ENCODE assay signal across 9 mouse cellular contexts in the genomic region with DNA sequence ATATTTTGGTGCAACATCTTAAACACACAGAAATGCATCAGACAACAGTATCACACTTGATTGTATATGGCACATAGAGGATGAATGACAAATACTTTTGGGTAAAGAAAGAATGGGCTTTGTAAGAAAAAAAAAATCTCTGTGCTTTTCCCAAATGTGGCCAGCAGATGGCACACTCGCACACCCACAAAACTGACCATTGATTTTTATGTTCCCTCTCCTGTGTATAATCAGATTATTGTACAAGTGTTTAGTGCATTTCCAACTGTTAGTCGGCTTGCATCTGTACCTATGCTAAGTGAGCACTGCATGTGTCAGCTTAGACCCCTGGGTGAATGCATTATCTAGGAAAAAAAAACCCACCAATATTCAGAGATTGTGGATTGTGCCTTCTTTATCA. TPM values are rescaled to one million over a fixed set of nuclear protein-coding genes. Genes with fewer than 3 reads are reported as not detected.
DNase-seq lines count a peak whose midpoint lies in the region; ATAC-seq and TF ChIP-seq lines count a peak whose summit lies in the region.
"Had no signal": no experiment of that assay in that cellular context is flagged by ENCODE, and none has a peak within 500 bp of the region (broad histone marks: within the 10 kb centered on the region; RNA-seq: fewer than 3 reads in every experiment).

No protein-coding gene starts in this region.

- no peaks in the 10 kb centered on the region for H3K27me3 ChIP-seq in kidney, adult 2 months (replicated peaks; ENCODE audit: control insufficient read depth, insufficient read depth, low read length)
- no peaks in the 10 kb centered on the region for H3K27me3 ChIP-seq in kidney, embryonic 15.5 days
- no peaks in the 10 kb centered on the region for H3K27me3 ChIP-seq in lung, postnatal 0 days (replicated peaks; ENCODE audit: insufficient read depth, low read length)

- DNase-seq in kidney, adult 2 months = no peak
- DNase-seq in A20 (ENCODE audit: low read depth, low spot score) (peak; percentile 14), MN1 (ENCODE audit: low spot score) (peak; percentile 68)
- peak; percentile 69 for DNase-seq in embryo, embryonic 10.5 days (ENCODE audit: low spot score)
- DNase-seq in lung, postnatal 0 days (ENCODE audit: low spot score) = peak; percentile 50
- no peak for DNase-seq in spleen, adult 12 weeks (ENCODE audit: low spot score)
- no peak for DNase-seq in ovary, postnatal 10 days (ENCODE audit: low spot score)

- no peak overlapping the region for H3K27ac ChIP-seq in kidney, adult 2 months (ENCODE audit: insufficient read depth, low read depth, low read length)
- no peak overlapping the region for H3K27ac ChIP-seq in kidney, embryonic 15.5 days
- H3K27ac ChIP-seq in lung, postnatal 0 days (ENCODE audit: low read length) = no peak overlapping the region

- TF ChIP-seq POLR2A in kidney, adult 2 months (IDR thresholded peaks at IDR 0.05; ENCODE audit: low read depth, low read length) = no peak

- no peaks in the 10 kb centered on the region for H3K4me1 ChIP-seq in kidney, adult 2 months (ENCODE audit: control insufficient read depth, insufficient read depth, low read length)
- no peaks in the 10 kb centered on the region for H3K4me1 ChIP-seq in kidney, embryonic 15.5 days
- H3K4me1 ChIP-seq in lung, postnatal 0 days (ENCODE audit: insufficient read depth, low read depth, low read length) = no peaks in the 10 kb centered on the region

- no peak overlapping the region for H3K4me2 ChIP-seq in kidney, embryonic 15.5 days
- no peak overlapping the region for H3K4me2 ChIP-seq in lung, postnatal 0 days (replicated peaks; ENCODE audit: low read depth, low read length)

- TF ChIP-seq EP300 in lung, postnatal 0 days (IDR thresholded peaks at IDR 0.05) = no peak

- WGBS in kidney, adult 2 months = 2% methylated on average over 2 of the region's 2 CpGs
- 4% methylated on average over 2 of the region's 2 CpGs for WGBS in kidney, embryonic 15.5 days
- 5% methylated on average over 2 of the region's 2 CpGs for WGBS in lung, postnatal 0 days

- peak; percentile 54 for TF ChIP-seq CTCF in kidney, adult 2 months (conservative IDR thresholded peaks at IDR 0.05; ENCODE audit: insufficient read depth, insufficient read length, low read depth, low read length)
- TF ChIP-seq CTCF in lung, postnatal 0 days (IDR thresholded peaks at IDR 0.05) = peak; percentile 75

- no peak overlapping the region for H3K9ac ChIP-seq in kidney, embryonic 15.5 days
- H3K9ac ChIP-seq in lung, postnatal 0 days (replicated peaks; ENCODE audit: low read depth) = no peak overlapping the region

- no peaks in the 10 kb centered on the region for H3K36me3 ChIP-seq in kidney, adult 2 months (ENCODE audit: control insufficient read depth, insufficient read depth, low read length)
- H3K36me3 ChIP-seq in kidney, embryonic 15.5 days = no peaks in the 10 kb centered on the region
- H3K36me3 ChIP-seq in lung, postnatal 0 days (ENCODE audit: insufficient read depth, low read length) = no peaks in the 10 kb centered on the region

- H3K4me3 ChIP-seq in kidney, adult 2 months (ENCODE audit: insufficient read depth, low read depth, low read length) = no peak overlapping the region
- no peak overlapping the region for H3K4me3 ChIP-seq in kidney, embryonic 15.5 days (replicated peaks)
- no peak overlapping the region for H3K4me3 ChIP-seq in lung, postnatal 0 days (ENCODE audit: low read depth, low read length)

- no peaks in the 10 kb centered on the region for H3K9me3 ChIP-seq in kidney, embryonic 15.5 days (replicated peaks)
- H3K9me3 ChIP-seq in lung, postnatal 0 days (ENCODE audit: low read length) = no peaks in the 10 kb centered on the region

- no peak for ATAC-seq in kidney, embryonic 15.5 days (replicated peaks; ENCODE audit: low FRiP score)
- no peak for ATAC-seq in lung, postnatal 0 days

RNA-seq across cellular contexts. Expression of a gene that starts 56.4 kb away (rescaled TPM):
- polyA plus RNA-seq in kidney, adult 2 months (2012; rRNA removed) = not detected in 2 replicates
- polyA plus RNA-seq in kidney, embryonic 15.5 days (2015; fragmentation: Nextera tagmentation; extraction: Ambion mirVana) = not detected in 2 replicates
- not detected in 2 replicates for polyA plus RNA-seq in lung, postnatal 0 days (2015; fragmentation: Nextera tagmentation; extraction: Ambion mirVana)
- polyA plus RNA-seq: small intestine, adult 2 months had no signal

Comparison
In these comparisons a context has a peak if more than half of its experiments do, and no peak if none do; other contexts are left out.
1. DNase-seq: peak in A20 (single experiment), MN1 (single experiment), embryo, embryonic 10.5 days (single experiment) and lung, postnatal 0 days (single experiment); none in kidney, adult 2 months (single experiment), spleen, adult 12 weeks (single experiment) and ovary, postnatal 10 days (single experiment).